Mouse (Mus musculus): Measurements from ENCODE around the gene Rpl31. TPM values are rescaled to one million over a fixed set of nuclear protein-coding genes. Genes with fewer than 3 reads are reported as not detected.

Gene Rpl31
- polyA plus RNA-seq, 1 experiment from 2014 or later: 438 TPM

- Histone ChIP-seq H3K9me3 (replicated peaks; ENCODE audit: control insufficient read depth, low read length) (no peaks in the 10 kb centered on the region), H3K9ac (ENCODE audit: low read depth, low read length) (no peak overlapping the region), H3K4me2 (no peak overlapping the region), H3K4me1 (ENCODE audit: control insufficient read depth, insufficient read depth, low read length) (no peaks in the 10 kb centered on the region), H3K27me3 (ENCODE audit: control insufficient read depth, insufficient read depth, low read length) (peaks cover 7% of the 10 kb centered on the region; the same call in 1 of the 2 replicates), H3K4me3 (ENCODE audit: low read depth, low read length) (no peak overlapping the region), H3K36me3 (ENCODE audit: control insufficient read depth, insufficient read depth, low read length) (no peaks in the 10 kb centered on the region), H3K27ac (ENCODE audit: low read depth, low read length) (no peak overlapping the region)
- WGBS (ENCODE audit: insufficient replicate concordance): 38% methylated on average over 1 of the region's 1 CpGs
- no peak for ATAC-seq (replicated peaks; ENCODE audit: insufficient number of reproducible peaks, low FRiP score, low TSS enrichment)
These were observed 18.6 kb upstream of the Rpl31 start for GRCm38 (mm10) chr1:39349001-39349400.

- peaks cover 7% of the 10 kb centered on the region; the same call in 1 of the 2 replicates for H3K27me3 ChIP-seq (ENCODE audit: control insufficient read depth, insufficient read depth, low read length)
- no peak overlapping the region for H3K27ac ChIP-seq (ENCODE audit: low read depth, low read length)
- WGBS (ENCODE audit: insufficient replicate concordance): 68% methylated on average over 7 of the region's 7 CpGs
- no peak overlapping the region for H3K9ac ChIP-seq (ENCODE audit: low read depth, low read length)
- no peak overlapping the region for H3K4me3 ChIP-seq (ENCODE audit: low read depth, low read length)
- no peaks in the 10 kb centered on the region for H3K36me3 ChIP-seq (ENCODE audit: control insufficient read depth, insufficient read depth, low read length)
- H3K4me1 ChIP-seq (ENCODE audit: control insufficient read depth, insufficient read depth, low read length): no peaks in the 10 kb centered on the region
- H3K9me3 ChIP-seq (replicated peaks; ENCODE audit: control insufficient read depth, low read length): no peaks in the 10 kb centered on the region
- no peak overlapping the region for H3K4me2 ChIP-seq
- no peak for ATAC-seq (replicated peaks; ENCODE audit: insufficient number of reproducible peaks, low FRiP score, low TSS enrichment)
These were observed 18.2 kb upstream of the Rpl31 start for GRCm38 (mm10) chr1:39349427-39349826.

GRCm38 (mm10) chr1:39361754-39362514 is 5.7 kb upstream of the Rpl31 start:
- H3K4me3 ChIP-seq (ENCODE audit: low read depth, low read length): peak overlapping the region; percentile 23
- 0 out of 2 replicates have a peak, but pooled peaks have one; percentile 33 for ATAC-seq (replicated peaks; ENCODE audit: insufficient number of reproducible peaks, low FRiP score, low TSS enrichment)

GRCm38 (mm10) chr1:39362515-39362893 is 5.1 kb upstream of the Rpl31 start:
- Histone ChIP-seq H3K4me1 (ENCODE audit: control insufficient read depth, insufficient read depth, low read length) (no peaks in the 10 kb centered on the region), H3K36me3 (ENCODE audit: control insufficient read depth, insufficient read depth, low read length) (no peaks in the 10 kb centered on the region), H3K27ac (ENCODE audit: low read depth, low read length) (no peak overlapping the region), H3K9me3 (replicated peaks; ENCODE audit: control insufficient read depth, low read length) (0 out of 2 replicates have a peak, but pooled peaks cover 2% of the 10 kb centered on the region), H3K4me3 (ENCODE audit: low read depth, low read length) (no peak overlapping the region), H3K9ac (ENCODE audit: low read depth, low read length) (no peak overlapping the region), H3K27me3 (ENCODE audit: control insufficient read depth, insufficient read depth, low read length) (peaks cover 8% of the 10 kb centered on the region; the same call in 1 of the 2 replicates), H3K4me2 (0 out of 2 replicates have a peak overlapping the region, but pooled peaks have one; percentile 1)
- 43% methylated on average over 7 of the region's 7 CpGs for WGBS (ENCODE audit: insufficient replicate concordance)
- ATAC-seq (replicated peaks; ENCODE audit: insufficient number of reproducible peaks, low FRiP score, low TSS enrichment): no peak

More at GRCm38 (mm10) chr1:39361754-39362514, 5.7 kb upstream of the Rpl31 start:
- Histone ChIP-seq H3K9ac (ENCODE audit: low read depth, low read length) (0 out of 2 replicates have a peak overlapping the region, but pooled peaks have one; percentile 7), H3K4me2 (peak overlapping the region; percentile 65), H3K36me3 (ENCODE audit: control insufficient read depth, insufficient read depth, low read length) (no peaks in the 10 kb centered on the region), H3K27me3 (ENCODE audit: control insufficient read depth, insufficient read depth, low read length) (peaks cover 8% of the 10 kb centered on the region; the same call in 1 of the 2 replicates), H3K9me3 (replicated peaks; ENCODE audit: control insufficient read depth, low read length) (0 out of 2 replicates have a peak, but pooled peaks cover 2% of the 10 kb centered on the region), H3K4me1 (ENCODE audit: control insufficient read depth, insufficient read depth, low read length) (no peaks in the 10 kb centered on the region), H3K27ac (ENCODE audit: low read depth, low read length) (no peak overlapping the region)
- 25% methylated on average over 24 of the region's 24 CpGs for WGBS (ENCODE audit: insufficient replicate concordance)

GRCm38 (mm10) chr1:39365562-39365961 is 2.1 kb upstream of the Rpl31 start:
- H3K4me2 ChIP-seq: no peak overlapping the region
- peaks cover 9% of the 10 kb centered on the region for H3K4me1 ChIP-seq (ENCODE audit: control insufficient read depth, insufficient read depth, low read length)
- H3K9me3 ChIP-seq (replicated peaks; ENCODE audit: control insufficient read depth, low read length): no peaks in the 10 kb centered on the region
- H3K4me3 ChIP-seq (ENCODE audit: low read depth, low read length): no peak overlapping the region
- H3K36me3 ChIP-seq (ENCODE audit: control insufficient read depth, insufficient read depth, low read length): peaks cover 6% of the 10 kb centered on the region
- WGBS (ENCODE audit: insufficient replicate concordance): 74% methylated on average over 1 of the region's 1 CpGs
- H3K27ac ChIP-seq (ENCODE audit: low read depth, low read length): no peak overlapping the region
- H3K9ac ChIP-seq (ENCODE audit: low read depth, low read length): no peak overlapping the region
- no peak for ATAC-seq (replicated peaks; ENCODE audit: insufficient number of reproducible peaks, low FRiP score, low TSS enrichment)
- H3K27me3 ChIP-seq (ENCODE audit: control insufficient read depth, insufficient read depth, low read length): peaks cover 6% of the 10 kb centered on the region; the same call in 1 of the 2 replicates

GRCm38 (mm10) chr1:39367045-39367444 is 597 bp upstream of the Rpl31 start:
- Histone ChIP-seq H3K9ac (ENCODE audit: low read depth, low read length) (peak overlapping the region; percentile 72), H3K27ac (ENCODE audit: low read depth, low read length) (no peak overlapping the region), H3K27me3 (ENCODE audit: control insufficient read depth, insufficient read depth, low read length) (no peaks in the 10 kb centered on the region), H3K4me2 (peak overlapping the region; percentile 78), H3K36me3 (ENCODE audit: control insufficient read depth, insufficient read depth, low read length) (peaks cover 12% of the 10 kb centered on the region), H3K9me3 (replicated peaks; ENCODE audit: control insufficient read depth, low read length) (no peaks in the 10 kb centered on the region), H3K4me1 (ENCODE audit: control insufficient read depth, insufficient read depth, low read length) (peaks cover 9% of the 10 kb centered on the region), H3K4me3 (ENCODE audit: low read depth, low read length) (peak overlapping the region; percentile 94)
- 24% methylated on average over 6 of the region's 6 CpGs for WGBS (ENCODE audit: insufficient replicate concordance)
- ATAC-seq (replicated peaks; ENCODE audit: insufficient number of reproducible peaks, low FRiP score, low TSS enrichment): no peak

GRCm38 (mm10) chr1:39368267-39368841 is 712 bp downstream of the Rpl31 start:
- whole genome bisulfite sequencing (ENCODE audit: insufficient replicate concordance): under 1% methylated on average over 34 of the region's 34 CpGs
- Histone ChIP-seq H3K27ac (ENCODE audit: low read depth, low read length) (peak overlapping the region; percentile 90), H3K36me3 (ENCODE audit: control insufficient read depth, insufficient read depth, low read length) (peaks cover 19% of the 10 kb centered on the region), H3K27me3 (ENCODE audit: control insufficient read depth, insufficient read depth, low read length) (no peaks in the 10 kb centered on the region), H3K4me2 (peak overlapping the region; percentile 92), H3K4me1 (ENCODE audit: control insufficient read depth, insufficient read depth, low read length) (peaks cover 9% of the 10 kb centered on the region), H3K9me3 (replicated peaks; ENCODE audit: control insufficient read depth, low read length) (no peaks in the 10 kb centered on the region), H3K9ac (ENCODE audit: low read depth, low read length) (peak overlapping the region; percentile 100), H3K4me3 (ENCODE audit: low read depth, low read length) (peak overlapping the region; percentile 94)
- peak; percentile 15; the same call in 1 of the 2 replicates for ATAC-seq (replicated peaks; ENCODE audit: insufficient number of reproducible peaks, low FRiP score, low TSS enrichment)

- WGBS (ENCODE audit: insufficient replicate concordance): 79% methylated on average over 6 of the region's 6 CpGs
- no peak for ATAC-seq (replicated peaks; ENCODE audit: insufficient number of reproducible peaks, low FRiP score, low TSS enrichment)
- no peak overlapping the region for H3K4me3 ChIP-seq (ENCODE audit: low read depth, low read length)
These were observed 2.8 kb downstream of the Rpl31 start for GRCm38 (mm10) chr1:39370431-39370830.

More at GRCm38 (mm10) chr1:39370431-39370830, 2.8 kb downstream of the Rpl31 start:
- no peak overlapping the region for H3K4me2 ChIP-seq
- H3K9me3 ChIP-seq (replicated peaks; ENCODE audit: control insufficient read depth, low read length): no peaks in the 10 kb centered on the region
- peaks cover 9% of the 10 kb centered on the region for H3K4me1 ChIP-seq (ENCODE audit: control insufficient read depth, insufficient read depth, low read length)
- peaks cover 19% of the 10 kb centered on the region for H3K36me3 ChIP-seq (ENCODE audit: control insufficient read depth, insufficient read depth, low read length)
- no peak overlapping the region for H3K27ac ChIP-seq (ENCODE audit: low read depth, low read length)
- 0 out of 2 replicates have a peak overlapping the region, but pooled peaks have one; percentile 11 for H3K9ac ChIP-seq (ENCODE audit: low read depth, low read length)
- H3K27me3 ChIP-seq (ENCODE audit: control insufficient read depth, insufficient read depth, low read length): no peaks in the 10 kb centered on the region

All from heart, embryonic 11.5 days (tissue).